Mouse (Mus musculus) MEL (cell line): Measurements from ENCODE around the gene Nkpd1. TPM values are rescaled to one million over a fixed set of nuclear protein-coding genes. Genes with fewer than 3 reads are reported as not detected.

Source experiments
- DNase-seq: peaks from one replicate; pipeline ENCODE4 v3.0.0; 2011; ENCODE audit warnings: low read depth, low spot score
- H3K27ac ChIP-seq: 2 replicates; pipeline ENCODE4 v1.5.1; 2012; ENCODE audit warnings: low read depth, mild to moderate bottlenecking, control low read depth, low read length, moderate library complexity; ENCODE audit not compliant: control insufficient read depth
- H3K27me3 ChIP-seq, 2 experiments: fragments of 150-350 bp in 1 of 2; sonication (generic) in 1 of 2; 2 replicates each; pipeline ENCODE4 v1.6.1; 2012; ENCODE audit warnings: low read length in 2 of 2, mild to moderate bottlenecking in 2 of 2, improper control_type of control experiment in 1 of 2, moderate library complexity in 1 of 2; ENCODE audit not compliant: insufficient read depth in 2 of 2, control insufficient read depth in 1 of 2
- H3K36me3 ChIP-seq, 2 experiments: 2 replicates each; pipeline ENCODE4 v1.6.1; 2012 to 2014; ENCODE audit warnings: low read length in 2 of 2, improper control_type of control experiment in 1 of 2, inconsistent platforms in 1 of 2, mild to moderate bottlenecking in 1 of 2; ENCODE audit not compliant: insufficient read depth in 2 of 2, control insufficient read depth in 1 of 2
- H3K4me1 ChIP-seq, 2 experiments: fragments of 150-350 bp in 1 of 2; sonication (generic) in 1 of 2; 2 replicates each; pipeline ENCODE4 v1.6.1; 2012; ENCODE audit warnings: low read length in 2 of 2, improper control_type of control experiment in 1 of 2, mild to moderate bottlenecking in 1 of 2; ENCODE audit not compliant: insufficient read depth in 2 of 2, control insufficient read depth in 1 of 2
- H3K4me3 ChIP-seq, 2 experiments: fragments of 150-350 bp in 1 of 2; sonication (generic) in 1 of 2; 2 replicates each; pipeline ENCODE4 v1.5.1; 2012; ENCODE audit warnings: low read depth in 2 of 2, low read length in 2 of 2, mild to moderate bottlenecking in 2 of 2, moderate library complexity in 2 of 2, control low read depth in 1 of 2, improper control_type of control experiment in 1 of 2; ENCODE audit not compliant: control insufficient read depth in 1 of 2, insufficient read depth in 1 of 2
- H3K79me2 ChIP-seq: 2 replicates; pipeline ENCODE4 v1.6.1; 2012; ENCODE audit warnings: mild to moderate bottlenecking, low read length, moderate library complexity; ENCODE audit not compliant: control insufficient read depth, poor library complexity, insufficient read depth
- H3K9ac ChIP-seq: 2 replicates; pipeline ENCODE4 v1.6.1; 2012; ENCODE audit warnings: low read depth, mild to moderate bottlenecking, control low read depth, low read length, moderate library complexity; ENCODE audit not compliant: control insufficient read depth, poor library complexity, severe bottlenecking
- H3K9me3 ChIP-seq: fragments of 150-350 bp; sonication (generic); replicated peaks from 2 replicates; pipeline ENCODE4 v1.6.1; 2012; ENCODE audit warnings: mild to moderate bottlenecking, low read length, improper control_type of control experiment, moderate library complexity; ENCODE audit not compliant: insufficient read depth
- CTCF ChIP-seq, 3 experiments: IDR thresholded peaks in 2 of 3; conservative IDR thresholded peaks in 1 of 3; 2 replicates each; pipeline ENCODE4 v1.5.1; 2011 to 2012; ENCODE audit warnings: low read length in 3 of 3, low read depth in 2 of 3, mild to moderate bottlenecking in 2 of 3, improper control_type of control experiment in 1 of 3, inconsistent platforms in 1 of 3, mixed read lengths in 1 of 3, moderate library complexity in 1 of 3; ENCODE audit not compliant: control insufficient read depth in 1 of 3, insufficient read depth in 1 of 3, poor library complexity in 1 of 3, severe bottlenecking in 1 of 3
- GABPA ChIP-seq: IDR thresholded peaks from 2 replicates; pipeline ENCODE4 v1.6.1; 2012; ENCODE audit warnings: low read depth, mild to moderate bottlenecking, inconsistent platforms, low read length, improper control_type of control experiment, moderate library complexity
- MAX ChIP-seq: IDR thresholded peaks from 2 replicates; pipeline ENCODE4 v1.6.1; 2011; ENCODE audit warnings: low read length, improper control_type of control experiment
- MXI1 ChIP-seq: IDR thresholded peaks from 2 replicates; pipeline ENCODE4 v1.6.1; 2011; ENCODE audit warnings: mild to moderate bottlenecking, low read depth, low read length, improper control_type of control experiment
- MYC ChIP-seq: IDR thresholded peaks from 2 replicates; pipeline ENCODE4 v1.6.1; 2011; ENCODE audit warnings: low read depth, mild to moderate bottlenecking, low read length, improper control_type of control experiment, moderate library complexity
- NRF1 ChIP-seq: IDR thresholded peaks from 2 replicates; pipeline ENCODE4 v1.6.1; 2014; ENCODE audit warnings: low read depth, mild to moderate bottlenecking, inconsistent platforms, low read length, improper control_type of control experiment, moderate library complexity; ENCODE audit not compliant: poor library complexity, insufficient read depth, severe bottlenecking
- POLR2A ChIP-seq, 2 experiments: IDR thresholded peaks; 2 replicates each; pipeline ENCODE4 v1.6.1; 2011 to 2012; ENCODE audit warnings: low read length in 2 of 2, mild to moderate bottlenecking in 2 of 2, control low read depth in 1 of 2, improper control_type of control experiment in 1 of 2, low read depth in 1 of 2, moderate library complexity in 1 of 2; ENCODE audit not compliant: control insufficient read depth in 1 of 2, insufficient read depth in 1 of 2, poor library complexity in 1 of 2
- POLR2AphosphoS2 ChIP-seq: IDR thresholded peaks from 2 replicates; pipeline ENCODE4 v1.6.1; 2011; ENCODE audit warnings: low read length, improper control_type of control experiment
- SMC3 ChIP-seq: IDR thresholded peaks from 2 replicates; pipeline ENCODE4 v1.6.1; 2011; ENCODE audit warnings: low read depth, low read length, improper control_type of control experiment
- TCF12 ChIP-seq: IDR thresholded peaks from 2 replicates; pipeline ENCODE4 v1.6.1; 2014; ENCODE audit warnings: low read depth, mild to moderate bottlenecking, inconsistent platforms, low read length, improper control_type of control experiment, moderate library complexity
- ZC3H11A ChIP-seq: IDR thresholded peaks from 2 replicates; pipeline ENCODE4 v1.6.1; 2012; ENCODE audit warnings: low read depth, mild to moderate bottlenecking, inconsistent platforms, low read length, improper control_type of control experiment
- polyA plus RNA-seq, 2 experiments: library from polyadenylated mRNA; stranded (reverse) in 1 of 2; unstranded in 1 of 2; fragments of >175 nt in 1 of 2; fragments of >200 nt in 1 of 2; gene quantifications; 2 replicates each; pipeline versions ENCODE4 v1.2.1 to v1.2.4; 2012; ENCODE audit warnings: low replicate concordance in 2 of 2, low read depth in 1 of 2; ENCODE audit not compliant: insufficient read length in 2 of 2, insufficient read depth in 1 of 2, missing spikeins in 1 of 2
- total RNA-seq: library from RNA; depleted of rRNA; stranded (reverse); fragments of 300-350 nt; gene quantifications from 2 replicates; pipeline ENCODE4 v1.2.3, GENCODE M21; 2012

The Nkpd1 gene
- total and polyA plus RNA-seq, 3 experiments: 0.33 to 0.35 TPM; not detected in 1

DNA sequence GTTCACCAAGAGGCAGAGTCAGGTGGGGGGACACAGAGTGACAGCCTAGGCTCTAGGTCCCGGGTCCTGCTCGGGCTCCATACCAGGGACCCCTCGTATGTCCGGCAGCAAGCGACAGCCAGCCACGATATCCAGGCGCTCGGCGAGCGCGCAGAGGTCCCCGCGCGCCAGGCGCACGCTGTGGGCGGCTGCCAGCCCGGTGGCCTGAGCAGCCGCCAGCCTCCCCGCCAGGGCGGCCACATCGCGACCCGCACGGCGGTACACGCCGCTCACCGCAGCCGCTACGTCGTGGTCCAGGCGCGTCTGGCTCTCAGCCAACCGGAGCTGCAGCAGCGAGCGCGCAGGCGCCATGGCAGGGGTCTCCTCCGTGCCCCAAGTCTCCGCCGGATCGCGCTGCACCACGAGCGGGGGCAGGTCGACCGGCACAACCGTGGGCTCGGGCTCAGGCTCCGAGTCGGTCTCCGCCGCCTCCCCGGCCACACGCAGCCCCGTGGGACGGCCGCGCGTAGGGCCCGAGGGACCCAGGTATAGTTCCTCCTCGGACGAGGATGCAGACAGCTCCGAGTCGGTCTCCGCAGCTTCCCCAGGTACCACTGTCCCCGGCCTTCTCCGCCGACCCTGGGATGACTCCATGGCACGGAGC is 10.5 kb upstream of the Nkpd1 start:
- Histone ChIP-seq H3K4me1 (peaks cover 0 to 8% of the 10 kb centered on the region in 2 experiments; a peak in 2 of 4 replicates), H3K4me3 (peak overlapping the region; percentile 86 to 94), H3K9me3 (no peaks in the 10 kb centered on the region), H3K79me2 (peaks cover 21% of the 10 kb centered on the region), H3K27me3 (no peaks in the 10 kb centered on the region), H3K9ac (peak overlapping the region; percentile 95), H3K36me3 (peaks cover 0 to 6% of the 10 kb centered on the region in 2 experiments; a peak in 2 of 4 replicates), H3K27ac (peak overlapping the region; percentile 95)
- peak; percentile 78 for DNase-seq
- no peak for TF ChIP-seq CTCF (IDR thresholded peaks at IDR 0.05 in 2 of 3, conservative IDR thresholded peaks at IDR 0.05 in 1 of 3; ENCODE audit: control insufficient read depth in 1 of 3, insufficient read depth in 1 of 3, low read depth in 2 of 3, low read length in 3 of 3, poor library complexity in 1 of 3, severe bottlenecking in 1 of 3)
- TF ChIP-seq POLR2A (IDR thresholded peaks at IDR 0.05; ENCODE audit: control insufficient read depth in 1 of 2, insufficient read depth in 1 of 2, low read depth in 1 of 2, low read length in 2 of 2, poor library complexity in 1 of 2): peak in 1 of 2 experiments; percentile 71; a peak in 3 of 4 replicates
- no peak for TF ChIP-seq ZC3H11A
- no peak for TF ChIP-seq SMC3
- peak; percentile 67 for TF ChIP-seq NRF1
- TF ChIP-seq TCF12: peak; percentile 4; the same call in 1 of the 2 replicates
- peak; percentile 25; the same call in 1 of the 2 replicates for TF ChIP-seq MAX
- no peak for TF ChIP-seq GABPA

DNA sequence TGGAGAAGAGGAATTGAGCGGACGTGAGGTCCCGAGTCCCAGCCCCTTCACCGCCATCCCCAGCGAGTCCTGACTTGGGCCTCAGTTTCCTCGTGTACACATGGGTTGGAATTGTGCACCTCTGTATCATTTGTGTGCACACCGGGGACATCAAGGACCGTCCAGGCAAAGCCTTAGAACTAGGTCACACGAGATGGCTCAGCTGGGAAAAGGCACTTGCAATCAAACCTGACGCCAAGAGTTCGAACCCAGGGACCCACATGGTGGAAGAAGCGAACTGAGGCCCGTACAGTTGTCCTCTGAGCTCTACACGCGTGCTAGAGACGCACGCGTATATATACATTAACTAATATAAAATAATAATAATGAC is 10.0 kb upstream of the Nkpd1 start:
- Histone ChIP-seq H3K27ac (peak overlapping the region; percentile 95), H3K4me3 (peak overlapping the region; percentile 86 to 94), H3K79me2 (peaks cover 21% of the 10 kb centered on the region), H3K36me3 (peaks cover 0 to 6% of the 10 kb centered on the region in 2 experiments; a peak in 2 of 4 replicates), H3K9me3 (no peaks in the 10 kb centered on the region), H3K27me3 (no peaks in the 10 kb centered on the region), H3K4me1 (peaks cover 0 to 8% of the 10 kb centered on the region in 2 experiments; a peak in 2 of 4 replicates), H3K9ac (peak overlapping the region; percentile 95)
- TF ChIP-seq MAX (0 out of 2 replicates have a peak, but pooled peaks have one; percentile 23), MXI1 (peak; percentile 64; the same call in 1 of the 2 replicates), SMC3 (no peak), MYC (peak; percentile 67; the same call in 1 of the 2 replicates), POLR2AphosphoS2 (peak; percentile 6; the same call in 1 of the 2 replicates)
- peak; percentile 75 for DNase-seq
